11 mouse cellular contexts compared by ENCODE assay signal in genomic region chr15:100225891-100226290, GRCm38 (mm10). TPM values are rescaled to one million over a fixed set of nuclear protein-coding genes. Genes with fewer than 3 reads are reported as not detected.
DNase-seq lines count a peak whose midpoint lies in the region; ATAC-seq and TF ChIP-seq lines count a peak whose summit lies in the region.
"Had no signal": no experiment of that assay in that cellular context is flagged by ENCODE, and none has a peak within 500 bp of the region (broad histone marks: within the 10 kb centered on the region; RNA-seq: fewer than 3 reads in every experiment).

No protein-coding gene starts in this region.

- peak overlapping the region; percentile 2; the same call in 1 of the 2 replicates for H3K27ac ChIP-seq in hindbrain, embryonic 15.5 days (replicated peaks)
- no peak overlapping the region for H3K27ac ChIP-seq in hindbrain, embryonic 14.5 days
- peak overlapping the region; percentile 94 for H3K27ac ChIP-seq in MEL (ENCODE audit: control insufficient read depth, low read depth, low read length)

- no peaks in the 10 kb centered on the region for H3K36me3 ChIP-seq in hindbrain, embryonic 15.5 days
- H3K36me3 ChIP-seq in hindbrain, embryonic 14.5 days (replicated peaks; ENCODE audit: control insufficient read depth, insufficient read depth) = no peaks in the 10 kb centered on the region
- H3K36me3 ChIP-seq in MEL (ENCODE audit: control insufficient read depth in 1 of 2, insufficient read depth in 2 of 2, low read length in 2 of 2) = peaks cover 0 to 25% of the 10 kb centered on the region in 2 experiments; a peak in 2 of 4 replicates

- no peak for TF ChIP-seq CTCF in MEL (IDR thresholded peaks at IDR 0.05 in 2 of 3, conservative IDR thresholded peaks at IDR 0.05 in 1 of 3; ENCODE audit: control insufficient read depth in 1 of 3, insufficient read depth in 1 of 3, low read depth in 2 of 3, low read length in 3 of 3, poor library complexity in 1 of 3, severe bottlenecking in 1 of 3)

- no peak for TF ChIP-seq POLR2A in MEL (IDR thresholded peaks at IDR 0.05; ENCODE audit: control insufficient read depth in 1 of 2, insufficient read depth in 1 of 2, low read depth in 1 of 2, low read length in 2 of 2, poor library complexity in 1 of 2)

- H3K79me2 ChIP-seq in MEL (ENCODE audit: control insufficient read depth, insufficient read depth, low read length, poor library complexity) = peaks cover 30% of the 10 kb centered on the region

- H3K27me3 ChIP-seq in hindbrain, embryonic 15.5 days = no peaks in the 10 kb centered on the region
- no peaks in the 10 kb centered on the region for H3K27me3 ChIP-seq in hindbrain, embryonic 14.5 days (ENCODE audit: control insufficient read depth, insufficient read depth, low read length)
- no peaks in the 10 kb centered on the region for H3K27me3 ChIP-seq in MEL (ENCODE audit: control insufficient read depth in 1 of 2, insufficient read depth in 2 of 2, low read length in 2 of 2)

- no peak for ATAC-seq in hindbrain, embryonic 15.5 days (ENCODE audit: low FRiP score, low read depth)
- ATAC-seq in hindbrain, embryonic 14.5 days (ENCODE audit: low FRiP score) = no peak

- no peak overlapping the region for H3K4me3 ChIP-seq in hindbrain, embryonic 15.5 days
- H3K4me3 ChIP-seq in hindbrain, embryonic 14.5 days (replicated peaks; ENCODE audit: low read length) = no peak overlapping the region
- H3K4me3 ChIP-seq in MEL (ENCODE audit: control insufficient read depth in 1 of 2, insufficient read depth in 1 of 2, low read depth in 2 of 2, low read length in 2 of 2) = no peak overlapping the region

- WGBS in hindbrain, embryonic 15.5 days = 85% methylated on average over 1 of the region's 1 CpGs
- 97% methylated on average over 1 of the region's 1 CpGs for WGBS in hindbrain, embryonic 14.5 days

- no peak for DNase-seq in hindbrain, embryonic 14.5 days (ENCODE audit: low spot score)
- DNase-seq in MEL (ENCODE audit: low read depth, low spot score) (no peak), adipocyte (ENCODE audit: low spot score) (peak; percentile 80)
- DNase-seq in cerebellum, postnatal 36 days = peak; percentile 53 to 59
- DNase-seq in spleen, adult 12 weeks (ENCODE audit: low spot score) = no peak
- no peak for DNase-seq in spleen, adult 18-20 months
- DNase-seq: kidney, adult 11 months had no signal

- no peak for TF ChIP-seq RAD21 in MEL (IDR thresholded peaks at IDR 0.05; ENCODE audit: low read depth, low read length)

- TF ChIP-seq EP300 in MEL (IDR thresholded peaks at IDR 0.05; ENCODE audit: low read depth in 1 of 2, low read length in 2 of 2) = no peak

- H3K9ac ChIP-seq in hindbrain, embryonic 15.5 days = no peak overlapping the region
- H3K9ac ChIP-seq in hindbrain, embryonic 14.5 days = no peak overlapping the region
- no peak overlapping the region for H3K9ac ChIP-seq in MEL (ENCODE audit: control insufficient read depth, low read depth, low read length, poor library complexity, severe bottlenecking)

- peaks cover 25% of the 10 kb centered on the region for H3K4me1 ChIP-seq in hindbrain, embryonic 15.5 days (replicated peaks)
- H3K4me1 ChIP-seq in hindbrain, embryonic 14.5 days (replicated peaks; ENCODE audit: control insufficient read depth, insufficient read depth, low read length) = peaks cover 19% of the 10 kb centered on the region; the same call in 1 of the 2 replicates
- H3K4me1 ChIP-seq in MEL (ENCODE audit: control insufficient read depth in 1 of 2, insufficient read depth in 2 of 2, low read length in 2 of 2) = peaks cover 18 to 30% of the 10 kb centered on the region in 2 experiments

- no peak overlapping the region for H3K4me2 ChIP-seq in hindbrain, embryonic 15.5 days
- no peak overlapping the region for H3K4me2 ChIP-seq in hindbrain, embryonic 14.5 days (replicated peaks)

- H3K9me3 ChIP-seq in hindbrain, embryonic 15.5 days = no peaks in the 10 kb centered on the region
- no peaks in the 10 kb centered on the region for H3K9me3 ChIP-seq in hindbrain, embryonic 14.5 days (ENCODE audit: control insufficient read depth, low read length)
- H3K9me3 ChIP-seq in MEL (replicated peaks; ENCODE audit: insufficient read depth, low read length) = no peaks in the 10 kb centered on the region

TF ChIP-seq in MEL, 35 proteins besides CTCF, POLR2A, EP300 and RAD21:
- TF ChIP-seq ZNF384 (IDR thresholded peaks at IDR 0.05; ENCODE audit: low read depth, low read length) (no peak), TAL1 (IDR thresholded peaks at IDR 0.05; ENCODE audit: low read length) (no peak), UBTF (IDR thresholded peaks at IDR 0.05; ENCODE audit: borderline replicate concordance, insufficient read depth, low read depth, low read length) (no peak)

RNA-seq across cellular contexts. Expression of gene Atf1, which starts 1.7 kb away (rescaled TPM):
- polyA plus RNA-seq in hindbrain, embryonic 15.5 days (2015; fragmentation: Nextera tagmentation; extraction: Ambion mirVana) = 12.7 and 14.4 TPM in 2 replicates
- polyA plus RNA-seq in hindbrain, embryonic 14.5 days (2014; fragmentation: Nextera tagmentation; extraction: Ambion mirVana) = 12.2 and 13.2 TPM in 2 replicates
- total RNA-seq in MEL (2012; rRNA removed) = 41.8 and 44.0 TPM in 2 replicates
- 100 to 1,000 TPM; 183 to 854 TPM for polyA plus RNA-seq in MEL (2012; ENCODE audit: insufficient read depth in 1 of 2, insufficient read length in 2 of 2, low read depth in 1 of 2, low replicate concordance in 2 of 2, missing spikeins in 1 of 2)

RNA-seq across cellular contexts. Expression of gene Tmprss12, which starts 54.7 kb away (rescaled TPM):
- not detected in 2 replicates for polyA plus RNA-seq in hindbrain, embryonic 15.5 days (2015; fragmentation: Nextera tagmentation; extraction: Ambion mirVana)
- not detected in 2 replicates for polyA plus RNA-seq in hindbrain, embryonic 14.5 days (2014; fragmentation: Nextera tagmentation; extraction: Ambion mirVana)
- not detected in 2 replicates for total RNA-seq in MEL (2012; rRNA removed)
- not detected for polyA plus RNA-seq in MEL (2012; ENCODE audit: insufficient read depth in 1 of 2, insufficient read length in 2 of 2, low read depth in 1 of 2, low replicate concordance in 2 of 2, missing spikeins in 1 of 2)
- total RNA-seq: left cerebral cortex, postnatal 14 days had no signal
- polyA plus RNA-seq: embryonic facial prominence, embryonic 11.5 days; neural tube, embryonic 14.5 days had no signal

Comparison
In these comparisons a context has a peak if more than half of its experiments do, and no peak if none do; other contexts are left out.
1. DNase-seq: peak in adipocyte (single experiment) and cerebellum, postnatal 36 days (2 of 2); none in hindbrain, embryonic 14.5 days (single experiment), MEL (single experiment), spleen, adult 12 weeks (single experiment) and spleen, adult 18-20 months (0 of 2).
2. RNA of gene Atf1, which starts 1.7 kb away (polyA plus RNA-seq): 183 to 854 TPM in MEL; 12.2 to 13.2 TPM in hindbrain, embryonic 14.5 days and 12.7 to 14.4 TPM in hindbrain, embryonic 15.5 days; every median in the first group is over 10 times any median in the second.